Mouse (Mus musculus) left cerebral cortex, postnatal 4 days (tissue): Measurements from ENCODE around the gene 5730522E02Rik. TPM values are rescaled to one million over a fixed set of nuclear protein-coding genes. Genes with fewer than 3 reads are reported as not detected.

Experiments
- DNase-seq: peaks from one replicate; pipeline ENCODE4 v3.0.0-alpha.2; 2022
- intact Hi-C: fragments of 180-260 bp; cut with DNase I; formaldehyde crosslinking; loops from one replicate; pipeline ENCODE4 v1.15.1; 2025
- microRNA-seq: library from miRNA; unstranded; fragments of <30 nt; microRNA quantifications from one replicate; pipeline ENCODE4 v1.2.0, GENCODE M21; 2022
- total RNA-seq, 2 experiments: library from RNA; stranded (reverse); gene quantifications; 2 replicates each; pipeline ENCODE4 v1.2.3; 2021

5730522E02Rik gene
- total RNA-seq, 2 experiments from 2014 or later: 22.6 to 24.0 TPM

GRCm38 (mm10) chr11:25571396-25571795, 639.2 kb downstream of the 5730522E02Rik start:
- DNase-seq: no peak
- intact Hi-C loops: no loop called here

Small RNA genes lying within 50 kb of the gene (microRNA-seq; reads per million reads assigned to microRNA genes)
- gene Mir6372: not detected

Other genes starting within 250 kb of the 5730522E02Rik start
- 10 to 100 TPM; 10.6 to 12.1 TPM for gene Fancl, start 175.4 kb upstream of the 5730522E02Rik start, total RNA-seq